Mouse (Mus musculus): ENCODE measurements around the gene Pdzrn4.

DNA sequence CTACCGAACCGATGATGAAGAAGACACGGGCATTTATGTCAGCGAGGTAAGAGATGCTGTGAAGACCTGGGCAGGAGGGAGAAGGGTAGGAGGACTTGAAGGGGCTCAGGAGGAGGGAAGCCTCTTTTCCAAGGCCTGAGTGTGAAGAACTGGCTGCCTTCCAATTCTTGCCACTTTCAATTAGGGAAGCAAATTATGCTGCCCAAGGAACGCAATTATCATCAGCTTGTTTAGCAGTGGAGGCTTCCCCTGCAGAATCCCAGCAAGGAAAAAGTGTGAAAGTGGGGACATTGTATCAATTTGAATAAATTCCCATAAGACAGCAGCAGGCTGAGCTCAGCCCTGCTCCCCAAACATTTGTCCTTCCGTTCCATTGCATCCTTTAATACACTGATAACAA is 346.9 kb downstream of the Pdzrn4 start:
- TF ChIP-seq POLR2A (IDR thresholded peaks at IDR 0.05; ENCODE audit: extremely low read depth, insufficient read depth, low read length): no peak
- no peak for TF ChIP-seq CTCF (IDR thresholded peaks at IDR 0.05; ENCODE audit: low read depth, low read length)

All from liver, adult 2 months (tissue).